Mouse (Mus musculus): ENCODE results near the gene Vasn.
"Not testable (repeated sequence)": the region's sequence is repeated elsewhere in the genome, so short reads cannot be mapped to it uniquely, and the experiment has no call there.

Vasn gene

GRCm38 (mm10) chr16:4663806-4664205 is 24.1 kb downstream of the Vasn start:
- in situ Hi-C loops (cut with MboI, MseI), result no loop called here

- in situ Hi-C loops (cut with MboI, MseI), result no loop called here
Observed at GRCm38 (mm10) chr16:4665726-4666125, 26.0 kb downstream of the Vasn start.

GRCm38 (mm10) chr16:4667190-4667808 is 27.6 kb downstream of the Vasn start:
- in situ Hi-C loops (cut with MboI, MseI), result no loop called here

- in situ Hi-C loops (cut with MboI, MseI), result no loop called here
Observed at GRCm38 (mm10) chr16:4670317-4670716, 30.6 kb downstream of the Vasn start.

GRCm38 (mm10) chr16:4674091-4674490 is 34.4 kb downstream of the Vasn start:
- in situ Hi-C loops (cut with MboI, MseI), result no loop called here

GRCm38 (mm10) chr16:4676836-4677235 is 37.1 kb downstream of the Vasn start:
- in situ Hi-C loops (cut with MboI, MseI), result no loop called here

GRCm38 (mm10) chr16:4678080-4678479 is 38.3 kb downstream of the Vasn start:
- in situ Hi-C loops (cut with MboI, MseI), result no loop called here

GRCm38 (mm10) chr16:4679121-4680018 is 39.6 kb downstream of the Vasn start, which contains the start of gene Coro7:
Coro7 (minus strand) TSS chr16:4679777.
- in situ Hi-C loops (cut with MboI, MseI), result no loop called here

- in situ Hi-C loops (cut with MboI, MseI), result not testable (repeated sequence)
Observed at GRCm38 (mm10) chr16:4680922-4681455, 41.2 kb downstream of the Vasn start.

- in situ Hi-C loops (cut with MboI, MseI), result no loop called here
Observed at GRCm38 (mm10) chr16:4682628-4683179, 43.0 kb downstream of the Vasn start.

GRCm38 (mm10) chr16:4683193-4683580 is 43.4 kb downstream of the Vasn start:
- in situ Hi-C loops (cut with MboI, MseI), result no loop called here

GRCm38 (mm10) chr16:4683581-4684456 is 44.1 kb downstream of the Vasn start:
- in situ Hi-C loops (cut with MboI, MseI), result no loop called here

GRCm38 (mm10) chr16:4684457-4684791 is 44.7 kb downstream of the Vasn start:
- in situ Hi-C loops (cut with MboI, MseI), result no loop called here

- in situ Hi-C loops (cut with MboI, MseI), result not testable (repeated sequence)
Observed at GRCm38 (mm10) chr16:4689371-4689770, 49.6 kb downstream of the Vasn start.

Measured in T-helper 2 cell (primary cell).